Mouse (Mus musculus) right cerebral cortex, postnatal 10 days (tissue): ENCODE results near the gene Aacs.
"Not testable (repeated sequence)": the region's sequence is repeated elsewhere in the genome, so short reads cannot be mapped to it uniquely, and the experiment has no call there.

Source experiments
- DNase-seq, 2 experiments: peaks; one replicate each; pipeline ENCODE4 v3.0.0; 2021; ENCODE audit warnings: low spot score in 2 of 2

Gene Aacs

DNA sequence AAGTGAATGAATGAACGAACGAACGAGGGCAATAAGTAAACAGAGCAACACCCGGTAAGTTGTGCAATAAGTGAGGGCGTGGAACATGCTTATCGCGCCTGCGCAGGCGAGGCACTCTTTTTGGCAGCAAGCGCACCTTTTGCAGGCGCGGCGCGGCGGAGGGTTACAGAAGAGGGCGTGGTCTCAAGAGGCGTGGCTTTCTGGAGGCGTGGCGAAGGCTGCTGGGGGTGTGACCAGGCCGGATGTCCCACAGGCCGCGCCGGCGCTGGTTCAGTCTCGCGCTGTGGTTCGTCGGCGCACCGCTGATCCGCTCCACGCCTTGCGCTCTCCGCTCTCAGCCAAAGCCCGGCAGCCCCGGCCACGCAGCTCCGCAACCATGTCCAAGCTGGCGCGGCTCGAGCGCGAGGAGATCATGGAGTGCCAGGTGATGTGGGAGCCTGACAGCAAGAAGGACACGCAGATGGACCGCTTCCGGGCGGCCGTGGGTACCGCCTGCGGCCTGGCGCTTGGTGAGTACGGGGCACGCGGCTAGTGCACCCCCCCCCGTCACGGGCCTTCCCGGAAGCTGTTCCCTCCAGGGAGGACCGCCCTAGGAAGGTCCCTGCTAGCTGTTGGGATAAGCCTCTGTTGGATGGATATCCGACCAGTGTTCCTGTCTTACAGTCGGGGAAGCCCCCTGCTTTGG is at the start of gene Aacs:
Gene Aacs (plus strand): TSS at position 214 of the 685 bp plus-strand sequence.
- peak; percentile 98 to 99 for DNase-seq

DNA sequence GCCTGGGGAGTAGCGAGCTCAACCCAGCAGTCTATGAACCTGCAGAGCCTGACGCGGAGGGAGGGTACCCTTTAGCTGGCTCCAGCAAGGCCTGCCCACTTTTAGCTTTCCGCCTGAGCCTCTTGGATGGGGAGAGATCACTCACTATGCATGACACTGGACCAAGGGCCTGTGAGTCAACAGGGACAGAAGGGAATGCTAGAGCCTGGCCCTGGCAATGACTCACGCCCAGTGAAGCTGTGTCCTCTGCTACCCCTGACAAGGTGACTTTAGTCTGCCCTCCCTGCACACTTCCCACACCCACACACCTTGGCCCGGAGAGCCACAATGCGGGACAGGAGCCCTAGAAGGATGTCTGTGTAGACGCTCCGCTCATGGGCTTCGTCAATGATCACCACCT is 49.3 kb upstream of the Aacs start:
- DNase-seq, result no peak

DNA sequence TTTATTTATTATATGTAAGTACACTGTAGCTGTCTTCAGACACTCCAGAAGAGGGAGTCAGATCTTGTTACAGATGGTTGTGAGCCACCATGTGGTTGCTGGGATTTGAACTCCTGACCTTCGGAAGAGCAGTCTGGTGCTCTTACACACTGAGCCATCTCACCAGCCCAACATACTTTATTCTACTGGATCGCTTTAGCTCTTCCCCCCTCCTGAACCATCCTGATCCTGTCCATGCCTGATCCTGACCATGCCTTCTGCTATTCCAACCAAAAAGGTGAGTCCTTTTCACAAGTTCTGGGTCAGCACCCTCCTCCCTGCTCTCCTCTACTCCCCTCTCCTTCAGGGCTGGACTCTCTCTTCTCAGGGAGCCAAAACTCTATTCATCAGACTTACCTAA is 43.3 kb upstream of the Aacs start:
- DNase-seq, result not testable (repeated sequence)

DNA sequence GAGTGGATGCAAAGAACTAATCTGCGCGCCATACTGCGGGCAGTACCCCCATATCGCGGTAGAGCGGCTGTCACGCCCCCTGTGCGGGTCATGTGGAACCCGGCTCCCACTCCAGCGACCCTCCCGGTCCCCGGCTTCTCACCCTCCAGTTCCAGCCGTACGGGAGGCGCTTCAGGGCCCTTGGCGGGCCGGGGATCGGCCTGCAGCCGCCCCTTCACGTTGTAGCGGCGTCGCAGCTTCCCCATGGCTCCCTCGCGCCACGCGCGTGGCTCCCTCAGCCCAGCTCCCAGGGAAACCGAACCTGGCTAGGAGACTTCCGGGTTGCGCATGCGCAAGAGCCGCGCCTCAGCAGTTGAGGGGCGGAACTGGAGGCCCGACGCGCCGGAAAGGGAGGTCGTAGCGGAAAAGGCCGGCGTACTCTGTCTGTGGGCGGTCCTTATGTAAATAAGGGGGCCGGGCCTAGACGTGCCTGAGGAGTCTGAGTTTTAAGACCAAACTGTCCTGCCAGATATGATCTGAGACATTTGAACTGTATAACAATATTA is 41.7 kb upstream of the Aacs start, which contains the start of gene Dhx37:
Gene Dhx37 (minus strand): TSS at position 329 of the 545 bp plus-strand sequence.
- peak; percentile 96 to 97 for DNase-seq

DNA sequence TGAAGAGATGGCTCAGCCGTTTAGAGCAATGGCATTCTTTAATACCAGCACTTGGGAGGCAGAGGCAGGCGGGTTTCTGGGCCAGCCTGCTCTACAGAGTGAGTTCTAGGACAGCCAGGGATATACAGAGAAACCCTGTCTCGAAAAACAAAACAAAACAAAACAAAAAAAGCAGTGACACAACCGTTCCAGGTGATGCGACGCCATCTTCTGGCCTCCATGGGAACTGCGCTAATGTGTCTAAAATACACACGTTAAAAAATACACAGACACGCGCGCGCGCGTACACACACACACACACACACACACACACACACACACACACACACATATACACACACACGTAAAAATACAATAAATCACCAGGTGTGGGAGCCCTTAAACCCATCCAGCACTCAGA is 41.3 kb upstream of the Aacs start:
- not testable (repeated sequence) for DNase-seq

DNA sequence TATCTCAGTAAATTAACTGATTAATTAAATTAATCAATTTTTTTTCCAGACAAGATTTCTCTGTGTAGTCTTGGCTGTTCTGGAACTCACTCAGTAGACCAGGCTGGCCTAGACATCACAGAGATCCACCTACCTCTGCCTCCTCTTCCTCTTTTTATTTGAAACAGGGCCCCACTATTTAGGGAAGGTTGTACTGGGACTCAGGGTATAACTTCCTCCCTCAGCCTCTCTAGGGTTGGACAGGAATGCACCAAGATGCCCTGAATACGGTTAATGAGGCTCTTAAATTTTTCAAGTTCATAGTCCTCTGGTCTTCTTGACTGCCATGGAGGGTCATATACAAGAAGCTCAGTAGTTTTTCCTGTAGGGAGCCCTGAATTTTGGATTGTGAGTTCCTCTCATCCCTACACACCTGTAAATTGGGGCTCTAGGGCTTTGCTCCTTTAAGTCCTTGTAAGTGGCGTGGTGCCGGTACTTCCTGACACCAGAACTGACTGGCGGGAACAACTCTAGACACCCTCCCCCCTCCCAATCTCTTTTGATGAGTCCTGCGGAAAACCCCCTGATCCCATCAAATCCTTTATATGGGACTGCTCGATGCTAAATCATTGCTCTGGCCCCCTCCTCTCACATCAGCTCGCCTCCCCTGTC is 34.9 kb upstream of the Aacs start:
- no peak for DNase-seq

DNA sequence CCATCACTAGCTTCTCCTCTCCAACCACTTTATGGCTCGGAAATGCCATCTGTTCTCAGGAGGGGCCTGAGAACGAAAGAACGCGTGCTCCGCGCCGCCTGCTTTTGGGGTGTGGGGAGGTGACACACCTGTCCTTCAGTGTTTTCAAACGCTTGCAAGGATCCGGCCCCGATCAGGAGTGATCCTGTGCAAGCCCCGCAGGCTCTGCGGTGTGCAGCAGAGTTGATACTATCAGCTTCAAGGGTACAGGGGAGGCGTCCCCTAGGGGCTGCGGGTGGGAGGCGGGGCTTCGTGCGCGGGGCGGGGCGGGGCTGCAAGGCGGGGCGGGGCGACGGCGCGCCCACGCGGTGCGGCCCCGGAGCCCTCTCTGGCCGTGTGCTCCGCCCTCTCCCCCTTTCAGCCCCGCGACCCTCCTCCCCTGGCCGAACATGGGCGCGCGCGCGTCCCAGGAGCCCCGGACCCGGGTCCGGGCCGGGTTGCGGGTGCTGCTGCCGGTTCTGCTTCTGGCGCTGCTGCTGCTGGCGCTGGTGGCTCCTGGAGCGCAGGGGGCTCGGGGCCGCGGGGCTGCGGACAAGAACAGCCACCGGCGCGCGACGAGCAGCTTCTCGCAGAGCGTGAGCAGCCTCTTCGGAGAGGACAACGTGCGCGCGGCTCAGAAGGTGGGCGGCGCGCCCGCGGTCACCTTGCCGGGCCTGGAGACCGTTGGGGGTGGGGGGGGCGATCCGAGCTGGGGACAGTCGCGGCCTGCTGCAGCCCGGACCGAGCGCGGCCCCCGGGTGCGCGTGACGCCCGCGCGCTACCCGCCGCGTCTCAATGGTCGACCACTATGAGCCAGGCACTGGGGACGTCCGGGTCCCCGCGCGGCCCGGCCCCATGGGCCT is 34.1 kb upstream of the Aacs start, which contains the start of gene Bri3bp:
Gene Bri3bp (plus strand): TSS at position 335 of the 881 bp plus-strand sequence.
- peak; percentile 61 to 63 for DNase-seq

DNA sequence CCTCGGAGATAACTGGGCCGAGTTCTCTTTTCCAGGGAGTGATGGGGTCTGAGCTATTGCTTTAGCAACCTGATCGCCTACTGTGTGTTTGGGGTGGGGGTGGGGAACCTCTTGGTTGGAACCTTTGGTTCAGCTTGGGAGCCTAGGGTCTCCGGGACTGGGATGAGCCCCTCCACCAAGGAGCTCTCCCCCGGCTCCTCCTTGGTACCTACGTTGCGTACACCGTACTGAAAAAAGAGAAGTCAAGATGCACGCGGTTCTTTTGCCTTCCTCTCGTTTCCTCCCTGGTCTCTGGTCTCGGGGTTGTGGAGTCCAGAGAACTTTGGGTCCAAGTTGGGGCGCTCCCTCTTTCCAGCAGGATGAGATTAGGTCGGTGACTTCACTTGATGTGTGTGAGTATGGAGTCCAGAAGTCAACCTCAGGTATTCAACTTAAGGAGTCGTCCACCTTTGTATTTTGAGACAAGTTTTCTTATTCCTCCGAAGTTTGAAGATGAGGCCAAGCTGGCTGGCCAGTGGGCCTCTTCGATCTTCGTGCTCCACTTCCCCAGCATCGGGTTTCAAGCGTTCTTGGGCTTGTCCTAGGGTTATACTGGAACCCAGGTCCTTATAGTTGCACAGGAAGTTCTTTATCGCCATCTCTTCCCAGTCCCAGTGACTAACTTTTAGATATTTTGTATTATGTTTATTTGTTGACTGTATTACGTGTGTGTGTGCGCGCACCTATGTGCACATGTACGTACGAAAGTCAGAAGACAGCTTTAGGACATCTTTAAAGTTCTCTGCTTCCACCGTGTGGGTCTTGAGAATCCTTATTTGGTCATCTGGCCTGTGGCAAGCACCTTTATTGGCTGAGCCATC is 33.2 kb upstream of the Aacs start:
- peak in 1 of 2 experiments; percentile 40 for DNase-seq

DNA sequence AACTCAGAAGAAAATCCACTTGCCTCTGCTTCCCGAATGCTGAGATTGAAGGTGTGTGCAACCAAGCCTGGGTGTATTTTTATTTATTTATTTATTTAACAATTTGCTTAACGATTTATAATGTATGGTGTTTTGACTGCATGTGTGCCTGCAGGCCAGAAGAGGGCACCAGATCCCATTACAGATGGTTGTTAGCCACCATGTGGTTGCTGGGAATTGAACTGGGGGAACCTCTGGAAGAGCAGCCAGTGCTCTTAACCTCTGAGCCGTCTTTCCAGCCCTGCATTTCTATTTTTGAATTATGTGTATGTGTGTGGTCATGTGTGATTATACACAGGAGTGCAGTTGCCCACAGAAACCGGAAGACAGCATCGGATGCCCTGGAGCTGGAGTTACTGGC is 32.3 kb upstream of the Aacs start:
- no peak for DNase-seq

DNA sequence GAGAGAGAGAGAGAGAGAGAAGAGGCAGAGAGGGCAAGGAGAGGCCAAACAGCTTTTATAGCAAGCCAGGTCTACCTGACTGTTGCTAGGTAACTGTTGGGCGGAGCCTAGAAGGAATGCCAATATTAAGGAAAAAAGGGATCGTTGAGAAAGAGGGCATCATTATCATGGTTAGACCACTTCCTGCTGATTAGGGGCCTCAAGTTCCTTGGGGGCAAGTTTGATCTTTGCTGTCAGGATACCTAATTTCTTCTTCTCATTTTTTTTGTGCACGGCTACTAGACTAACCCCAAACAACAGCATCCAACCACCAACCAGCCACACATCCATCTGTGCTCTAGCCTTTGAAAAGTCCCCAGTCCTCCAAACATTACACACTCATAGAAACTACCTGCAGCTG is 31.7 kb upstream of the Aacs start:
- DNase-seq, result no peak

DNA sequence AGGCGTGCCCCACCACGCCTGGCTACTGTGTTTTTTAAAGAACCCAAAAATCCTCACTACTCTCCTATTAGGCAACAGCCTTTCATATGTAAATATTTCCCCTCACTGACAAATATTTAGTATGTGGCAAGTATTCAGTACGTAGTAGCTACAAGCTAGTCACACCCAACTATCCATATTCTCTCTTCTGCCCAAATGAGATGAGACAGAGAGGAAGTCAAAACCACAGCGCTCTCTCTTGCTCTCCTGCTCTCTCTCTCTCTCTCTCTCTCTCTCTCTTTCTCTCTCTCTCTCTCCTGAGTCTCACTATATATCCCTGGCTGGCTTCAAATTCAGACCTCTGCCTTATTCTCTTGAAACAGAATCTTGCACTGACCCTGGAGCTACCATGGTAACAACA is 31.1 kb upstream of the Aacs start:
- no peak for DNase-seq

DNA sequence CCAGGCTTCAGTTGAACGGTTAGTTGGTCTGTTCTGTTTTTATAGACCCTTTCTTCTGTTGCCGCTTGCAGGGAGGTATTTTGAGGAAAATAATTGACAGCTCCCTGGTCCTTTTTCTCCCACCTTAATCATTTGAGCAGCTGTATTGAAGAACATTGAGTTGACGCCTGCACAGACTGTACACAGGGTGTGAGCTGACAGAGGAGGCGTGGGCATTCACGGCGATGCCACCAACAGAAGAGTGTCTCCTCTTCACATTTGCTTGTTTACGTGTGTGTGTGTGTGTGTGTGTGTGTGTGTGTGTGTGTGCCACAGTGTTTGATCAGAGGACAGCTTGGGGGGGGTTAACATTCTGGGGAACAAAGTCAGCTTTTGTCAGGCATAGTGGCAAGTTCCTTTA is 29.3 kb upstream of the Aacs start:
- peak in 1 of 2 experiments; percentile 56 for DNase-seq

DNA sequence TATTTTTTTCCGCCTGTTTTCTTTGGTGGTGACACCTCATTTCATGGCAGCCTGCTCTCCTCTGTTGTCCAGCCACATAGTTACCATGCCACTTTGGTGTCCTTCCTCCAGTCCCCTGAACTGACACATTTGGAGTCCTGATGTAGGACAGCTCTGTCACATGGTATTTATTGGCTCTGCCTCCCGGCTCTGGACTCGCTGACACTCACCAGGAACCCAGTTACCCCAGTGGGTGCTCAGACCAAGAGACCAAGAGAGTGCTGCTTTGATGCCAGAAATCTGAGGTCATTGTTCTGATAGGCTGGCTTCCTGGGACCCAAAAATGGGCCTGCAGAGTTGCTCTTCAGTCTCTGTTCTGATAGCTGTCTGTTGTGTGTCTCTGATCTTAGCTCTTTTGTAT is 27.6 kb upstream of the Aacs start:
- no peak for DNase-seq

DNA sequence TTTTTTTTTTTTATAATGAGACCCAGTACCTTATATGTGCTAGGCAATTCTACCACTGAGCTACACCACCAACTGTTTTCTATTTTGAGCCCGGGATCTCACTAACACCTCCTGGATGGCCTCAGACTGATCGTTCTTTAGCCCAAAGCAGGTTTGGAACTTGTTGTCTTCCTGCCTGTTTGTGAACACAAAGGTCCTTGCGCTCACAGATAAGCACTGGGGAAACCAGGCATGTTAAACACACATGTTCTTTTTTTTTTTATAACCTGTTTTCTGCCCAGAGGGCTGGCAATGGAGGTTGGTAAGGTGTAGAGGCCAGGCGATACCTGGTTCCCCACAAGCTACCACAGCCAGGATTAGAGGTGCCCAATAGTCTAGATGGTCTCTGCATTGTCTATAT is 27.0 kb upstream of the Aacs start:
- DNase-seq, result no peak

DNA sequence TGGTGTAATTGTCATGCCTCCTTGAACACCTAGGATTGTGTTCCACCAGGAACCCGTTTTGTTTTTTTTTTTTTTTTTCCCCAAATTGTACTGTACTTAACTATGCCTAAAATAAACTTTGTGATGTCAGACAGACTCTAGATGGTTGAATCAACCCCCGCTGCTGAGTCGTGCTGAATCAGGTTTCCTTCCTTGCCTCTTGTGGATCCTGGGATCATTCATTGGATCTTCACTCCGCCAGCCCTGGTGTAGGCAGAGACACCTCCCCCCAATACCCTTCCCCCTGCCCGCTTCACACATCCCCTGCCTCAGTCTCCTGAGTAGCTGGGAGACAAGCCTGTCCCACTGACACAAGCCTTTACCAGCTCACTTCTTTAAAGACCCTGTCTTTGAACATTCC is 26.3 kb upstream of the Aacs start:
- no peak for DNase-seq

DNA sequence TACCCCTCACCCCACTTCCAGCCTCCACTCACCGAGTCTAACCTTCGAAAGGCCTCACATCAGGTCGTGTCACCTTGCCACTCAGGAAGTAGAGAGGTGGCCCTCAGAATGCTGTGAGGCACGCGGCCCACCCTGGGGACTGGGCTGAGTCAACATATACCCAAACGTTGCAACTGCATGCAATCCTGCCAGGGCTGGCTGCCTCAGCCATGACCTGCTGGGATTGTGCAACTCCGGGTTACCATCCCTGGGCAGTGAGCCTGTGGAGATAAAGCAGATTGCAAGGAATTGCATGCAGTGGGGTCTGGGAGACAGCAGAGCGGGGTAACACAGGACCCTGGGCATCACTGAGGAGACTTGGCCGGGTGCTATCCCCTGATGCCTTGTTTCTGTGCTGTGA is 23.0 kb upstream of the Aacs start:
- no peak for DNase-seq

DNA sequence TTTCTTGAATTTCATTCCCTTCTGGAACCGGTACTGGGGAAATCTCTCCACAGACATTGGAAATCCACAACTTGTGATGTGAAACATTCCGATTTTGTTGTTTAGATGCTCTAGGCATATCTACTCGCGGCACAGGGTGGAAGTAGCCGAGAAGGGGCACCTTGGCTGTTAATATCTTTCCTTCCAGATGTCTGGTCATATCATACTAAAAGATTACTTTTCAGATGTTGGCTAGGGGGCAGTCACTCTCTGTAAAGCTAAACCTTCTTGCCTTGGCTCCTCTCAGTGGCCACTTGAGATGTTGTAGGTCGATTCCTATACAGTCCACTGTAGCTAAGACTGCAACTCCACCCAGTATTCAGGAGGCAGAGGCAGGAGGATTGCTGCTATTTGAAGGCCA is 19.5 kb upstream of the Aacs start:
- no peak for DNase-seq

DNA sequence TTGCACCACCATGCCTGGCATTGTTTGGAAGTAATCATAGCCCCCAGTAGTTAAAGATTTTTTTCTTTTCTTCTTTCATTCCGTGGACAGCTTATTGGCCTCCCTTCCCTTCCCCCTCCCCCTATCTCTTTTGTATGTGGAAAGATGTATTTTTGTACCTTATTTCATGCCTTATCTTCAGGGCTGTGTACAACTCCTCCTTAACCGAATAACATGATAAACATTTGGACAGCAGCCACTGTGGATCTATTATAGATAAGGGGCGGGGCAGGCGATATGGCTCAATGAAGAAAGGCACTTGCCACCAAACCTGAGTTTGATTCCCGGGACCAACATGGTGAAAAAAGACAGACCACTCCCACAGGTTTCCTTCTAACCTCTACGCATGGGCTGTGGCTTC is 18.1 kb upstream of the Aacs start:
- no peak for DNase-seq

DNA sequence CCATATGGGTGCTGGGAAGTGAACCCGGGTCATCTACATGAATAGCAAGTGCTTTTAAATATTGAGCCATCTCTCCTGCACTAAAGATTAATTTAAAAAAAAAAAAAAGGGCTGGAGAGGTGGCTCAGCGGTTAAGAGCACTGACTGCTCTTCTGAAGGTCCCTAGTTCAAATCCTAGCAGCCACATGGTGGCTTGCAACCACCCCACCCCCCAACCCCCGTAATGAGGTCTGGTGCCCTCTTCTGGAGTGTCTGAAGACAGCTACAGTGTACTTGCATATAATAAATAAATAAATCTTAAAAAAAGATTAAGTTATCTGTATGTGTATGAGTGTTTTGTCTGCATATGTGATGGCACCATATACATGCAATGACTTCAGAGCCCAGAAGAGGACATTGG is 15.0 kb upstream of the Aacs start:
- no peak for DNase-seq

DNA sequence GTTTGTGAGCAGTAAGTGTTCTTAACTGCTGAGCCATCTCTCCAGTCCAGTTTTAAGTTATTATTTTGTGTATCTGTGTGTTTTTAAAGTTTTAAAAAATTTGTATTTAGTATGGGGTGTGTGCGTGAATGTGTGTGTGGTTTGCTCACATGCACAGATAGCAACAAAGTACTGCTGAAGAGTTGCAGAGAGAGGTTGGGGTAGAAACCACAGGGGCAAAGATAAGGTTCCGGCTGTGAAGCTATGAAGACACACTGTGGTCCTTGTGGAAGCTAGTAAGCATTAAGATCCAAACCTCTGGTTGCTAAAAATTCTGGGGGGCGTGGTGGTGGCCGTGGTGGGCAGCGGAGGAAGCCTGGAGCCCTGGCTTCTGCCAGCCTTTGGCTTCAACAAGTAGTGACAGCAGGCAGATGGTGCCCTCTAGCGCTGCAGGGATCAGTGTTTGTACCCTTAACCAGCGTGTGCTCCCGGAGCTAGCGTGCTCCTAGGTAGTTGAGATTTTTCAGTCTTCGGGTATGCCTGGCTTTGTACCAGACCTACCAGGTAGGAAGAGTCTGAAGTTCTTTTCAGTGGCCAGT is 13.7 kb upstream of the Aacs start:
- DNase-seq, result peak; percentile 59 to 67

DNA sequence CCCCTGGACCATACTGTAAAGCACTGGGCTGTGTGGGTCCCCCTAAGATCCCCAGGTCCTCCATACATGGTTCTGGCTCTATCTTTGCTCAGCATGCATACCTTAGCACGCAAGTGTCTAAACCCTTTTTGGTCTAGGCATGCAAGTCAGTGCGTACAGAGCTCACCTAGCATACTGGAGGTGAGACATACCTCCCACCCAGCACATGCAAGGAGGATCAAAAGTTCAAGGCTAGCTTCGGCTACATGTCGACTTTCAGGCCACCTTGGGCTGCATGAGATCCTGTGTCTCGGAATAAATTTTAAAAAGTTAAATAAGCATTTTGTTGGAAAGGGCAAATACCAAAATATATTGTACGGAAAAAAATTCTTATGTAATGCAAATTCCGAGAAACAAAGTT is 10.4 kb upstream of the Aacs start:
- no peak for DNase-seq
